Mouse (Mus musculus): Measurements from ENCODE around the gene Unc93a2. TPM values are rescaled to one million over a fixed set of nuclear protein-coding genes. Genes with fewer than 3 reads are reported as not detected.
"Not testable (repeated sequence)": the region's sequence is repeated elsewhere in the genome, so short reads cannot be mapped to it uniquely, and the experiment has no call there.

Unc93a2 gene
- polyA plus RNA-seq, 1 experiment, result not detected

GRCm38 (mm10) chr17:7352596-7352995 is 32.7 kb downstream of the Unc93a2 start, which contains the start of gene Ttll2:
Gene Ttll2, minus strand, starts transcription at chr17:7352696.
- H3K27ac ChIP-seq (ENCODE audit: insufficient read depth, low read length); H3K4me3 ChIP-seq (ENCODE audit: low read depth, low read length); H3K4me1 ChIP-seq (ENCODE audit: control insufficient read depth, insufficient read depth, low read length); H3K36me3 ChIP-seq (ENCODE audit: control insufficient read depth, insufficient read depth, low read length, poor library complexity, severe bottlenecking); H3K9ac ChIP-seq (ENCODE audit: low read depth, poor library complexity, severe bottlenecking); H3K27me3 ChIP-seq (ENCODE audit: control insufficient read depth, insufficient read depth, low read length, poor library complexity, severe bottlenecking); H3K9me3 ChIP-seq (replicated peaks; ENCODE audit: control insufficient read depth, insufficient read depth, low read length, poor library complexity, severe bottlenecking): not testable (repeated sequence)

- not testable (repeated sequence) for H3K27me3 ChIP-seq (ENCODE audit: control insufficient read depth, insufficient read depth, low read length, poor library complexity, severe bottlenecking); H3K36me3 ChIP-seq (ENCODE audit: control insufficient read depth, insufficient read depth, low read length, poor library complexity, severe bottlenecking); H3K4me1 ChIP-seq (ENCODE audit: control insufficient read depth, insufficient read depth, low read length); H3K27ac ChIP-seq (ENCODE audit: insufficient read depth, low read length); H3K9ac ChIP-seq (ENCODE audit: low read depth, poor library complexity, severe bottlenecking); H3K9me3 ChIP-seq (replicated peaks; ENCODE audit: control insufficient read depth, insufficient read depth, low read length, poor library complexity, severe bottlenecking); H3K4me3 ChIP-seq (ENCODE audit: low read depth, low read length)
These were observed 36.5 kb downstream of the Unc93a2 start for GRCm38 (mm10) chr17:7348765-7349164.

GRCm38 (mm10) chr17:7337381-7337780 is 47.9 kb downstream of the Unc93a2 start:
- not testable (repeated sequence) for H3K27ac ChIP-seq (ENCODE audit: insufficient read depth, low read length); H3K27me3 ChIP-seq (ENCODE audit: control insufficient read depth, insufficient read depth, low read length, poor library complexity, severe bottlenecking); H3K4me3 ChIP-seq (ENCODE audit: low read depth, low read length); H3K36me3 ChIP-seq (ENCODE audit: control insufficient read depth, insufficient read depth, low read length, poor library complexity, severe bottlenecking); H3K4me1 ChIP-seq (ENCODE audit: control insufficient read depth, insufficient read depth, low read length); H3K9ac ChIP-seq (ENCODE audit: low read depth, poor library complexity, severe bottlenecking); H3K9me3 ChIP-seq (replicated peaks; ENCODE audit: control insufficient read depth, insufficient read depth, low read length, poor library complexity, severe bottlenecking)

GRCm38 (mm10) chr17:7332745-7333144 is 52.5 kb downstream of the Unc93a2 start:
- not testable (repeated sequence) for H3K36me3 ChIP-seq (ENCODE audit: control insufficient read depth, insufficient read depth, low read length, poor library complexity, severe bottlenecking); H3K9me3 ChIP-seq (replicated peaks; ENCODE audit: control insufficient read depth, insufficient read depth, low read length, poor library complexity, severe bottlenecking); H3K27ac ChIP-seq (ENCODE audit: insufficient read depth, low read length); H3K4me1 ChIP-seq (ENCODE audit: control insufficient read depth, insufficient read depth, low read length); H3K9ac ChIP-seq (ENCODE audit: low read depth, poor library complexity, severe bottlenecking); H3K27me3 ChIP-seq (ENCODE audit: control insufficient read depth, insufficient read depth, low read length, poor library complexity, severe bottlenecking); H3K4me3 ChIP-seq (ENCODE audit: low read depth, low read length)

GRCm38 (mm10) chr17:7326415-7326814 is 58.8 kb downstream of the Unc93a2 start:
- H3K36me3 ChIP-seq (ENCODE audit: control insufficient read depth, insufficient read depth, low read length, poor library complexity, severe bottlenecking); H3K4me3 ChIP-seq (ENCODE audit: low read depth, low read length); H3K4me1 ChIP-seq (ENCODE audit: control insufficient read depth, insufficient read depth, low read length); H3K9ac ChIP-seq (ENCODE audit: low read depth, poor library complexity, severe bottlenecking); H3K27me3 ChIP-seq (ENCODE audit: control insufficient read depth, insufficient read depth, low read length, poor library complexity, severe bottlenecking); H3K9me3 ChIP-seq (replicated peaks; ENCODE audit: control insufficient read depth, insufficient read depth, low read length, poor library complexity, severe bottlenecking); H3K27ac ChIP-seq (ENCODE audit: insufficient read depth, low read length): not testable (repeated sequence)

GRCm38 (mm10) chr17:7324346-7324745 is 60.9 kb downstream of the Unc93a2 start, which contains the start of gene Tcp10a:
Gene Tcp10a, plus strand, starts transcription at chr17:7324646.
- not testable (repeated sequence) for H3K27ac ChIP-seq (ENCODE audit: insufficient read depth, low read length); H3K9ac ChIP-seq (ENCODE audit: low read depth, poor library complexity, severe bottlenecking); H3K27me3 ChIP-seq (ENCODE audit: control insufficient read depth, insufficient read depth, low read length, poor library complexity, severe bottlenecking); H3K4me1 ChIP-seq (ENCODE audit: control insufficient read depth, insufficient read depth, low read length); H3K36me3 ChIP-seq (ENCODE audit: control insufficient read depth, insufficient read depth, low read length, poor library complexity, severe bottlenecking); H3K9me3 ChIP-seq (replicated peaks; ENCODE audit: control insufficient read depth, insufficient read depth, low read length, poor library complexity, severe bottlenecking); H3K4me3 ChIP-seq (ENCODE audit: low read depth, low read length)

- not testable (repeated sequence) for H3K36me3 ChIP-seq (ENCODE audit: control insufficient read depth, insufficient read depth, low read length, poor library complexity, severe bottlenecking); H3K4me3 ChIP-seq (ENCODE audit: low read depth, low read length); H3K9ac ChIP-seq (ENCODE audit: low read depth, poor library complexity, severe bottlenecking); H3K27ac ChIP-seq (ENCODE audit: insufficient read depth, low read length); H3K9me3 ChIP-seq (replicated peaks; ENCODE audit: control insufficient read depth, insufficient read depth, low read length, poor library complexity, severe bottlenecking); H3K4me1 ChIP-seq (ENCODE audit: control insufficient read depth, insufficient read depth, low read length); H3K27me3 ChIP-seq (ENCODE audit: control insufficient read depth, insufficient read depth, low read length, poor library complexity, severe bottlenecking)
These were observed 65.5 kb downstream of the Unc93a2 start for GRCm38 (mm10) chr17:7319789-7320188.

- H3K9ac ChIP-seq (ENCODE audit: low read depth, poor library complexity, severe bottlenecking); H3K4me1 ChIP-seq (ENCODE audit: control insufficient read depth, insufficient read depth, low read length); H3K4me3 ChIP-seq (ENCODE audit: low read depth, low read length); H3K36me3 ChIP-seq (ENCODE audit: control insufficient read depth, insufficient read depth, low read length, poor library complexity, severe bottlenecking); H3K9me3 ChIP-seq (replicated peaks; ENCODE audit: control insufficient read depth, insufficient read depth, low read length, poor library complexity, severe bottlenecking); H3K27me3 ChIP-seq (ENCODE audit: control insufficient read depth, insufficient read depth, low read length, poor library complexity, severe bottlenecking); H3K27ac ChIP-seq (ENCODE audit: insufficient read depth, low read length): not testable (repeated sequence)
These were observed 69.4 kb downstream of the Unc93a2 start for GRCm38 (mm10) chr17:7315693-7316382.

All from ES-Bruce4 (cell line).